Mouse (Mus musculus) hindbrain, postnatal 0 days (tissue): ENCODE data around the gene H2-Ab1. TPM values are rescaled to one million over a fixed set of nuclear protein-coding genes. Genes with fewer than 3 reads are reported as not detected.

ENCODE experiments used
- ATAC-seq: fragments of 200-750 bp; cut with Nextera tagmentation; 2 replicates; pipeline ENCODE4 v1.8.0; 2017; ENCODE audit warnings: mild to moderate bottlenecking, moderate TSS enrichment, moderate library complexity
- DNase-seq: peaks from one replicate; pipeline ENCODE4 v3.0.0-alpha.2; 2015; ENCODE audit warnings: low spot score
- H3K27ac ChIP-seq: fragments of 300-500 bp; sonication (generic); 2 replicates; pipeline ENCODE4 v1.5.1; 2014; ENCODE audit warnings: mild to moderate bottlenecking
- H3K27me3 ChIP-seq: fragments of 300-500 bp; sonication (generic); 2 replicates; pipeline ENCODE4 v1.6.1; 2014; ENCODE audit warnings: low read length, mixed read lengths; ENCODE audit not compliant: insufficient read depth
- H3K36me3 ChIP-seq: fragments of 300-500 bp; sonication (generic); 2 replicates; pipeline ENCODE4 v1.6.1; 2014; ENCODE audit warnings: low read length, mixed read lengths; ENCODE audit not compliant: insufficient read depth
- H3K4me1 ChIP-seq: fragments of 300-500 bp; sonication (generic); 2 replicates; pipeline ENCODE4 v1.6.1; 2014; ENCODE audit warnings: antibody characterized with exemption, low read length, mixed read lengths; ENCODE audit not compliant: insufficient read depth
- H3K4me2 ChIP-seq: fragments of 300-500 bp; sonication (generic); 2 replicates; pipeline ENCODE4 v1.6.1; 2014; ENCODE audit warnings: low read depth, mild to moderate bottlenecking, low read length, moderate library complexity, mixed read lengths
- H3K4me3 ChIP-seq: fragments of 300-500 bp; sonication (generic); 2 replicates; pipeline ENCODE4 v1.5.1; 2014; ENCODE audit warnings: low read length
- H3K9ac ChIP-seq: fragments of 300-500 bp; sonication (generic); replicated peaks from 2 replicates; pipeline ENCODE4 v1.6.1; 2014; ENCODE audit warnings: mild to moderate bottlenecking, low read length, moderate library complexity, mixed read lengths
- H3K9me3 ChIP-seq: fragments of 300-500 bp; sonication (generic); 2 replicates; pipeline ENCODE4 v1.6.1; 2016; ENCODE audit warnings: low read length, mixed read lengths
- CTCF ChIP-seq: IDR thresholded peaks from 2 replicates; pipeline ENCODE4 v1.5.1; 2016; ENCODE audit warnings: antibody characterized with exemption, control low read depth, low read depth
- WGBS: fragments of 180-500 bp; shearing (Covaris S2); extraction: QIAGEN DNeasy Blood & Tissue Kit; methylation state at CpG from one replicate; pipeline ENCODE4 v1.1.7; 2014; 5-methylcytosine and 5-hydroxymethylcytosine counted together
- polyA plus RNA-seq: library from polyadenylated mRNA; unstranded; fragments of >200 nt; fragmentation: Nextera tagmentation; extraction: Ambion mirVana; gene quantifications from 2 replicates; pipeline ENCODE4 v1.2.1, GENCODE M21; 2015
- total RNA-seq: library from RNA; depleted of rRNA; stranded (reverse); fragments of >200 nt; gene quantifications from 2 replicates; pipeline ENCODE4 v1.2.3, GENCODE M21; 2014; rRNA removed

H2-Ab1 gene
- total RNA-seq: 1.1 and 3.5 TPM in 2 replicates
- polyA plus RNA-seq: 2.9 and 3.1 TPM in 2 replicates

- Histone ChIP-seq H3K27me3 (no peaks in the 10 kb centered on the region), H3K4me2 (no peak within 1 kb of the TSS), H3K27ac (no peak within 1 kb of the TSS), H3K9me3 (no peaks in the 10 kb centered on the region), H3K36me3 (no peaks in the 10 kb centered on the region), H3K9ac (no peak within 1 kb of the TSS), H3K4me1 (no peaks in the 10 kb centered on the region), H3K4me3 (no peak within 1 kb of the TSS)
- DNase-seq (peak; percentile 78), ATAC-seq (no peak)
- no peak for TF ChIP-seq CTCF
- 72% methylated on average over 11 of the region's 11 CpGs for WGBS
These were observed at the start of gene H2-Ab1 for GRCm38 (mm10) chr17:34257594-34258375. Gene H2-Ab1, plus strand, starts transcription at chr17:34257689.

GRCm38 (mm10) chr17:34207866-34208265 lies 49.6 kb upstream of the H2-Ab1 start:
- no peaks in the 10 kb centered on the region for H3K9me3 ChIP-seq
- peaks cover 10% of the 10 kb centered on the region; the same call in 1 of the 2 replicates for H3K27me3 ChIP-seq
- H3K9ac ChIP-seq: no peak overlapping the region
- no peak overlapping the region for H3K27ac ChIP-seq
- H3K4me2 ChIP-seq: no peak overlapping the region
- ATAC-seq (no peak), DNase-seq (no peak)
- H3K4me1 ChIP-seq: no peaks in the 10 kb centered on the region
- H3K36me3 ChIP-seq: no peaks in the 10 kb centered on the region
- no peak for TF ChIP-seq CTCF
- 96% methylated on average over 9 of the region's 9 CpGs for WGBS
- H3K4me3 ChIP-seq: no peak overlapping the region

- ATAC-seq: no peak
- H3K27me3 ChIP-seq: peaks cover 10% of the 10 kb centered on the region; the same call in 1 of the 2 replicates
- no peak overlapping the region for H3K9ac ChIP-seq
- no peaks in the 10 kb centered on the region for H3K9me3 ChIP-seq
- H3K27ac ChIP-seq: no peak overlapping the region
- WGBS: 20% methylated on average over 10 of the region's 10 CpGs
- H3K4me2 ChIP-seq: no peak overlapping the region
- H3K36me3 ChIP-seq: no peaks in the 10 kb centered on the region
- H3K4me1 ChIP-seq: no peaks in the 10 kb centered on the region
- H3K4me3 ChIP-seq: no peak overlapping the region
- no peak for TF ChIP-seq CTCF
- DNase-seq: no peak
These were observed 49.1 kb upstream of the H2-Ab1 start for GRCm38 (mm10) chr17:34208421-34208820.

GRCm38 (mm10) chr17:34209680-34210079 lies 47.8 kb upstream of the H2-Ab1 start:
- ATAC-seq: no peak
- Histone ChIP-seq H3K9ac (no peak overlapping the region), H3K36me3 (no peaks in the 10 kb centered on the region), H3K27me3 (peaks cover 15% of the 10 kb centered on the region), H3K4me1 (no peaks in the 10 kb centered on the region), H3K4me2 (no peak overlapping the region), H3K27ac (no peak overlapping the region), H3K9me3 (no peaks in the 10 kb centered on the region), H3K4me3 (no peak overlapping the region)
- TF ChIP-seq CTCF: peak; percentile 40
- WGBS: 47% methylated on average over 3 of the region's 3 CpGs
- no peak for DNase-seq

- no peak overlapping the region for H3K9ac ChIP-seq
- TF ChIP-seq CTCF: no peak
- H3K27ac ChIP-seq: no peak overlapping the region
- DNase-seq (no peak), ATAC-seq (no peak)
- H3K4me3 ChIP-seq: no peak overlapping the region
- H3K4me1 ChIP-seq: no peaks in the 10 kb centered on the region
- no peaks in the 10 kb centered on the region for H3K9me3 ChIP-seq
- peaks cover 10% of the 10 kb centered on the region for H3K27me3 ChIP-seq
- no peak overlapping the region for H3K4me2 ChIP-seq
- 65% methylated on average over 3 of the region's 3 CpGs for WGBS
- no peaks in the 10 kb centered on the region for H3K36me3 ChIP-seq
These were observed 46.9 kb upstream of the H2-Ab1 start for GRCm38 (mm10) chr17:34210599-34210998.

- TF ChIP-seq CTCF: no peak
- Histone ChIP-seq H3K9me3 (no peaks in the 10 kb centered on the region), H3K4me2 (no peak overlapping the region), H3K27ac (no peak overlapping the region), H3K36me3 (no peaks in the 10 kb centered on the region), H3K27me3 (peaks cover 9% of the 10 kb centered on the region), H3K4me3 (no peak overlapping the region), H3K9ac (no peak overlapping the region), H3K4me1 (no peaks in the 10 kb centered on the region)
- 20% methylated on average over 23 of the region's 23 CpGs for WGBS
- DNase-seq: no peak
- ATAC-seq: no peak
These were observed 45.6 kb upstream of the H2-Ab1 start for GRCm38 (mm10) chr17:34211746-34212365.
